Mouse (Mus musculus) thymus, postnatal 0 days (tissue): Measurements from ENCODE around the gene Ccdc169. TPM values are rescaled to one million over a fixed set of nuclear protein-coding genes. Genes with fewer than 3 reads are reported as not detected.
"Not testable (repeated sequence)": the region's sequence is repeated elsewhere in the genome, so short reads cannot be mapped to it uniquely, and the experiment has no call there.

ENCODE experiments used
- DNase-seq: peaks from one replicate; pipeline ENCODE4 v3.0.0-alpha.2; 2015; ENCODE audit warnings: low spot score
- microRNA-seq: library from miRNA; unstranded; fragments of <30 nt; microRNA quantifications from one replicate; pipeline ENCODE4, GENCODE M21; 2016; ENCODE audit warnings: borderline number of aligned reads
- polyA plus RNA-seq: library from polyadenylated mRNA; unstranded; fragments of >200 nt; fragmentation: Nextera tagmentation; extraction: Ambion mirVana; gene quantifications from 2 replicates; pipeline ENCODE4 v1.2.1, GENCODE M21; 2015

The Ccdc169 gene
- polyA plus RNA-seq, 1 experiment from 2014 or later: not detected

DNA sequence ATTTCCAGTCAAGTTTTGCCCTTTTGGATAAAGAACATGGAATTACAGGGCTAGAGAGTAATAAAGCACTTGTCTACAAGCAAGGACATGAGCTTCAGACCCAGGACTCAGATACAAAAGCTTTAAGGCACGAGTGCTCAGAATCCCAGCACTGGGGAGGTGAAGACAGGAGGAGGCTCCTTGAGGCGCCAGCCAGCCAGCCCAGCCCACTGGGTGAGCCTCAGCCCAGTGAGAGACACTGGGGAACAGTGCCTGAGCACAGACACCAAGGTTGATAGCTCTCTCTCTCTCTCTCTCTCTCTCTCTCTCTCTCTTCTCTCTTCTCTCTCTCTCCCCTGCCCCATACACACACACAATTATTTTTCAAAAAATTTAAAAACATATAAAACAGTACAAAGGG is 56.2 kb downstream of the Ccdc169 start:
- no peak for DNase-seq

DNA sequence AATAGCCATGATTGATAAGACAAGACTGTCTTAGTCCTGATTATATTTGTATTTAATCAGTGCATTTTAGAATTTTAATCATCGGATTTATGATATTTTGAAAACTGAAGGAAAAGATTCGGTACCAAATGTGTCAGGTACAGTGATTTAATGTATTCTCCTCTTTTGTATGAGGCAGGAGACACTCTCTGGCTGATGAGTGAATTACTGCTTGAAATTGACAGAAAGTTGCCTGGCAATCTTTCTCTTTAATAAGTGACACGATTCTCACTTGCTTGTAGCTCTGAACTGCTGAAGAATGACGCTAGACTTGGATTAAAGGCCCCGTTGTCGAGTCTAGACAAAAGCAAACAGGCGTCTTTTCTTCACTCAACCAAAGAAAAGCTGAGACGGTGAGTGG is 57.7 kb downstream of the Ccdc169 start:
- no peak for DNase-seq

DNA sequence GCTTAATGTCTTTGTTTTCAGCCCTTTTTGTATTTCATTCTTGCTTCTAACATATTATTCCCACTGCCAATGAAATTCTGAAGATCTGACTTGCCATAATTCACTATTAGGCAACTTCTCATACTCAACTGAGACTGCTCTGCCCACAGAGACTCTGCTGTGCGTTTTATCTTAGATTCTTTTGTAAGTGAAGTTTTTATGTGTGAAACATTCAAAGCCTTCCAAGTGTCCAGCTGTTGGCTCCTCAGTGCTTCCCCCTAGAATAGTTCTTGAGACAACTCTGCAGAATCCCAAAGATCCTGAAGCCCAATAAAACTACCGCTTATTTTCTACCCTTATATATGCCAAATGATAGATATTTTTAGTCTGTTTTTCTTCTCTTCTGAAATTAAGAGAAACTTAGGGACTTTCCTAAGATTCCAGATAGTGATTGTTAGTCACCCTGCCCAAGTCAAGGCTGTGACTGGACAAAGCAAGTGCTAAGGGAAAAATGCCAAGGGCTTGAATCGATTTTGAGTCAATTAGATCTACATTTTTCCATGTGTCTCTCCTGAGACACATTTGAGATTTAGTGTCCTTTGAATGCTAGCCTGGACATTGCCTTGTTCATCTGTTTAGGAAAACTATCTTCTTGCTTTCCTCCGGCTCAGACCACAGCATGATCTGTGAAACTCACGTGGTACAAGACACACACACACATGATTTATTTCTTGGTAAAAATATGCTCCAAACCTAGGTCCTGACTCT is 58.6 kb downstream of the Ccdc169 start:
- DNase-seq: no peak

DNA sequence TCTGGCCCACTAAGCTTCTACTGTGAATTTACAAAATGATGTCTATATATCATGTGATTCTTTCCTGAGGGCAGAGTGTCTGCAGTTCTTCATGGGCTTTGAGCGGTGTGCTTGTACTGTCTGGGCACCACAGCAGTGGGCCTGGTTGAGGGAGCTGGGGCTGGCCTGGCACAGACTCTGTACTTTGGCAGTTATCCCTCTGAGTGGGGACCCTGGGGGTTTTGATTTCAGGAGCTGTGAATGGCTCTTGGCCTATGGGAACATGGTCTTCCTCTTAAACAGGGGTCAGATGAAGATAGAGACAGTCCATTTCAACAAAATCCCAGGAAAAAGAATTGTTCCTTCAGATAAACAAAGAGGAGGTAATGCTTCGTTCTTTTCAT is 59.2 kb downstream of the Ccdc169 start:
- no peak for DNase-seq

DNA sequence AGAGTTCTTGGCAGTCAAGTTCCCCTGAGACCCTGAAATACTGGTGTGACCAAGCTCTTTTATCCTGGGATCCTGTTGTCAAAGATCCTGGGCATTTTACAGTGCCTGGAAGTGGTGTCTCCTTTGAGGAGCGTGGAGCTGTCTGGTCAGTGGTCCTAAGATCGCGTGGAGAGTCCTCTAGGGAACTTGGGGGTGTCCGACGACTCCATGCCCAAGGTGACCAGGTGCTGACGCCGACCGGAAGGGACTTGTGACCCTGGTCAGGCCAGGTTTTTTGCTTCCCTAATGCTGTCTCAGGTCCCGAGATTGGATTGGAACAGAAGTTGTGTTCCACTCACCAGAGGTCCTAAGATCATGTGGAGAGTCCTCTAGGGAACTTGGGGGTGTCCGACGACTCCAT is 66.5 kb downstream of the Ccdc169 start:
- not testable (repeated sequence) for DNase-seq

DNA sequence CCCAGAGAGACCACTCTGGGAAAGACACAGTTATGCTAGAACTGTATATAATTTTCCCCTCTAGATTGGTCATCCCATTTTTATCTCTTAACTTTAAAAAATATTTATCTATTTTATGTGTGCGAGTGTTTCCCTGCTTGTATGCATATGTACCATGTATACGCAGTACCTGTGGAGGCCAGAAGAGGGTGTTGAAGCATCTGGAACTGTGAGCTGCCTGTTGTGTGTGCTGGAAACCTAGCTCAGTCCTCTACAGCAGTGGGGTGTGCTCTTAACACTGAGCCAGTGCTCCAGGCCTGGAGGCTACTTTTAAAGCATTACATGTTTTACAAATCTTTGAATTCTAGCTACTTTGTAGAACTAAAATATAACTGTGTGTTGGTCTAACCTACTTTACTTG is 69.3 kb downstream of the Ccdc169 start:
- no peak for DNase-seq

DNA sequence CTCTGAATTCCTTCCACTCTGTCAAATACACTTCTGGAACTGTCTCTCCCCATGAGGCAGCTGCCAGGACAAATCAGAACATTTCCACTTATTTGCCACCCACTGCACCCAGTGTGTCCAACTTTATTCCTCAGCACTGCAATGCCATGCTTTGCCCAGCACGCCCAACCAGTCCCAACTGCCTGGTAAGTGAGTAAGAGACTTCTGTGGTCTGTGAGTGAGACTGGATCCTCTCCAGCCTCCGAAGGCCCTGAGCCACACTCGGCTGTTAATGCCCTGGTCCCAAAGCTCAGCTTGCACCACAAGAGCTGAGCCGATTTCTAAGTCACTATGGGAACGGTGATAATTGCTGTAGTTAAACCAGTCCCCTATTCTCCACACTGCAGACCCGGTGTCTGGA is 70.5 kb downstream of the Ccdc169 start:
- DNase-seq: no peak

DNA sequence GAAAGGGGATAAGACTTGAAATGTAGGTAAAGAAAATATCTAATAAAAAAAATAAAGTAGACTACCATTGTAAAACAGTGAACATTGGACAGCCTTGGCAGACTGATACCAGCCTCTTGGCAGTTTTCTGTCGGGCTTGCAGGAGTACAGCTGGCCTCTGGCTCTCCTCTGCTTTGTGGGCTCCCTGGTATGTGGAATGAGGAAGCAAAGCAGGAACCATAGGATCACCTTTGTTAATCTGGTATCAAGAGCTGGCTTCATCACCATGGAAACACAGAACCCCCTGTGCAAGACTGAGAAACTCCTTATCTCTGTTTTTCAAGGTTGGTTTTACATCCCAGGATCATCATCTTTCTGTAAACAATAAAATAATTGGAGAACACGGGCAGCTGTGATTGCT is 75.1 kb downstream of the Ccdc169 start:
- no peak for DNase-seq

DNA sequence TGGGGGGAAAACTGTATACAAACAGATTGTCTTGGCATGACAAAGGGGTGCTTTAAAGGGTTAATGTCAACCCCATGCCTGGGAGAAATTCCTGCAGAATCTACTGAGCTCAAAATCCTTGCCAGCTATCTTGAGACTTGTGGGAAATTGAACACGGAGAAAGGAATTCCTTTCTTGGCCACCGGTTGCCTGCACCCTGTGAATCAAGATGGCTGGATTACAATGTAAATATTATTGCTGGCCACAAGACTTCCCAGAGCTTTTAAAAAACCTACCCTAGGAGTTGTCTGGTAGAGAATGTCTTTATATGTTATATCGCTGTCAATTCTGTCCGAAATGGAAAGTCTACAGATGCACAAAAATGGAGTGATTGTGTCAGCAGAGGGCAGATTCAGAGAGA is 76.6 kb downstream of the Ccdc169 start:
- DNase-seq: no peak

DNA sequence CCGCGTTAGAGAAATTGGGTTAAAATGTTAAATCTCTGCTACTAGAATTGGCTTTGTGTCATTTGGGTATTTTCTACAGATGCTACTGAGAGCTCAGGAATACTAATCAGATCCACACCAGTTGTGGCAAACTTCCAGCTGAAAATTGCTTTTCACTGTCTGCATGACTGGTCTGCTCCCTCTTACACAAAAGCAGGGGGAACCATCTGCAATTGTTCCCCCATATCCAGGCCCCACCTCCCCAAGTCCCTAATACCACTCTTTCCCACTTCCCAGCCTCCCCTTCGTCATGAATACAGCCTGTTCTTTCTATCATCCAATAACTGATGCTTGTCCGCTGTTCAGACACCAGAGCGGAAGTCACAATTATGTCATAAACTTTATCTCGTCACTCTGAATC is 77.3 kb downstream of the Ccdc169 start:
- DNase-seq: no peak

DNA sequence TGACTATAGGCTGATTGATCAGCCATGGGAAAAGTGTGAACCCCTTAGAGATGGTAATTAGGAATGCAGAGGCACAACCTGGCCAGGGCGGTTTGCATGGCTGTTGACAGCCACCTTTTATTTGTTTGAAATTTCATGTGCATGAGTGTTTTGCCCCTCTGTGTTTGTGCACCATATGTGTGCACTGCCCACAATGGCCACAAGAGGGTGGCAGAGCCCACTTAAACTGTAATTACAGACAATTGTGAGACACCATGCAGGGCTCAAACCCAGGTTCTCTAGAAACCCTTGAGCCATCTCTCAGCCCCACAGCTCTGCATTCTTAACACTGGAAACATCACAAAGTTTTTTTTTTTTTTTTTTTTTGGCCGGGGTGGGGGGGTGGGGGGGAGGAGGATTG is 85.4 kb downstream of the Ccdc169 start:
- DNase-seq: no peak

Small RNA genes lying within 50 kb of the gene (microRNA-seq; reads per million reads assigned to microRNA genes)
- gene Gm22029: not detected

Other genes starting within 250 kb of the Ccdc169 start
- gene Sertm1, start 221.5 kb upstream of the Ccdc169 start, polyA plus RNA-seq: not detected in 2 replicates
- 0.21 and 0.35 TPM in 2 replicates for gene Ccna1, start 81.8 kb upstream of the Ccdc169 start, polyA plus RNA-seq
- 16.6 and 18.7 TPM in 2 replicates for gene Spg20, start 25.2 kb upstream of the Ccdc169 start, polyA plus RNA-seq
- not detected in 2 replicates for gene Sohlh2, start 44.7 kb downstream of the Ccdc169 start, polyA plus RNA-seq
- gene Dclk1, start 105.0 kb downstream of the Ccdc169 start, polyA plus RNA-seq: 2.6 and 3.3 TPM in 2 replicates